Mouse (Mus musculus) c-Kit-positive CD71-negative TER-119-negative erythroid progenitor cells, embryonic 14.5 days (primary cell): ENCODE results near the gene Ltbp3.

Experiments
- DNase-seq: peaks from one replicate; pipeline ENCODE4 v3.0.0-alpha.2; 2013; ENCODE audit warnings: low read depth

Gene Ltbp3

DNA sequence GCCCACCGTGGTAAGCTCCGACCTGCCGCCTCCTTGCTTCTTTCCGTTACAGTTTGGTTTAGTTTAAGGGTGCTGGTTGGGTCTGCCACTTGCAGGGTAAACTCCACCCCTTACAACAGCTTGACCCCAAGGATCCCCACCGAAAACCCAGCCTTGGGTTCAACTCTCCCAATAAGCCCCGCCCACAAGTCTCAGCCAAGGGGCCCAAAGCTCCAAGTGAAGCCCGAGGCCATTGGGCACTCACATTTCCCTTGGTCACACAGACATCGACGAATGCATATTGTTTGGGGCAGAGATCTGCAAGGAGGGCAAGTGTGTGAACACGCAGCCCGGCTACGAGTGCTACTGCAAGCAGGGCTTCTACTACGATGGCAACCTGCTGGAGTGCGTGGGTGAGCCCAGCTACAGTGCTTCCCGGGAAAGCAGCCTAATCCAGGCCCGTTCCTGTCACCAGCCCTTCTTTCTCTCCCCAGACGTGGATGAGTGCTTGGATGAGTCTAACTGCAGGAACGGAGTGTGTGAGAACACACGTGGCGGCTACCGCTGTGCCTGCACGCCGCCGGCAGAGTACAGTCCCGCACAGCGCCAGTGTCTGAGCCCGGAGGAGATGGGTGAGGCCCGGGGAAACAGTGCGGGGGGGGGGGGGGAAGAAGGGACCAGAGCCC, 15.7 kb downstream of the Ltbp3 start:
- no peak for DNase-seq

DNA sequence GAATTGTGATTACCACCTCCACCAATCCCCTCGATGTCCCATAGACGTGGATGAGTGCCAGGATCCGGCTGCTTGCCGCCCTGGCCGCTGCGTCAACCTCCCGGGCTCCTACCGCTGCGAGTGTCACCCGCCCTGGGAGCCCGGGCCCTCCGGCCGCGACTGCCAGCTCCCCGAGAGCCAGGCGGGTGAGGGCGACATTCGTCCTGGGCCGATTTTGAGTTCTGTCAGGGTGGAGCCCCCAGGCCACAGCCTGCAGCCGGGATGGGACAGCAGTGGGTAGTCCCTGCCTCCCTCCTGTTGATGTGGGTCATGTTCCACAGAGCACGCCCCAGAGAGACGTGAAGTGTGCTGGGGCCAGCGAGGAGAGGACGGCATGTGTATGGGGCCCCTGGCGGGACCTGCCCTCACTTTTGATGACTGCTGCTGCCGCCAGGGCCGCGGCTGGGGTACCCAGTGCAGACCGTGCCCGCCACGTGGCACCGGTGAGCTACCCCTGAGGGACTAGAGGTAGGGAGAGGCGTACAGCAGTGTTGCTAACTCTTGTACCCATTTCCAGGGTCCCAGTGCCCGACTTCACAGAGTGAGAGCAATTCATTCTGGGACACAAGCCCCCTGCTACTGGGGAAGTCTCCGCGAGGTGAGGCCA, 16.4 kb downstream of the Ltbp3 start:
- no peak for DNase-seq

DNA sequence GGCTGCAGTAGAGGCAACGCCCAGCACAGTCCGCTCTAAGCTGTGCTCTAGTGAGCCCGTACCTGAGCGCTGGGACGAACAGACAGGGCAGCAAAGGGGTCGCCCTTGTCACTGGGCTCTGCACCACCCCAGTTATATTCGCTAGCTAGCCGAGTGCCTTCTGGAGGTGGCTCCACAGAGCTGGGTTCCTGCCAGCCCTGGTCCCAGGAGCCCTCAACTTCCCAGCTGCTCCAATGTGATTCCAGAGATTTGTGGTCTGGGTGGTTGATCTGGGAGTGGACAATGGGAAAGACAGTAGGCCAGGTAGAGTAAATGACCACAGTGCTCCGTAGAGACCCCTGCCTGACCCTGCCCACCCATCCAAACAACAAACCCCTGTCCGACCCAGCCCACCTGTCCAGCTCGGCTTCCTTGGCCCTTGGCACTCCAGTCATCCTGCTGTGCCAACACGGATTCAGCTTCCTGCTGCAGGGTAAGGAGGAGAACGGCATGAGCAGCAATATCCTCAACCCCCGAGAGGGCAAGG, 18.2 kb downstream of the Ltbp3 start:
- no peak for DNase-seq

DNA sequence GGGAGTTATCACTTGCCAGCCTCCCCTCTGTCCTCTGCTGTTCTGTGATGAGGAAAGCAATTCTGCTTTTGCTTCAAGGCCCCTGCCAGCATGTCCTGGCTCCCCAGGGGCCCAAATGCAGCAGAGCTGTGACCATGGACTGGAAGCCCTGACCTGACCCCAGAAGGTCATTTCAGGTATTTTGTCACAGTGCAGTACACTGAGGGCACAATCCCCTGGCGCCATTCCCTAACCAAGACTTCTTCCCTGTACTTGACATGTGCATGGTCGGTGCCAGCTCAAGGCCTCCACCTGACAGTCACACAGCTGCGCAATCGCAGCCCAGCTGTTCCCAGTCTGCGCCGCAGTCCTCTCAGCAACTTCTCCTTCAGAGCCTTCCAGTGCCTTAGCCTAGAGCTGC, 22.5 kb downstream of the Ltbp3 start:
- DNase-seq = no peak

DNA sequence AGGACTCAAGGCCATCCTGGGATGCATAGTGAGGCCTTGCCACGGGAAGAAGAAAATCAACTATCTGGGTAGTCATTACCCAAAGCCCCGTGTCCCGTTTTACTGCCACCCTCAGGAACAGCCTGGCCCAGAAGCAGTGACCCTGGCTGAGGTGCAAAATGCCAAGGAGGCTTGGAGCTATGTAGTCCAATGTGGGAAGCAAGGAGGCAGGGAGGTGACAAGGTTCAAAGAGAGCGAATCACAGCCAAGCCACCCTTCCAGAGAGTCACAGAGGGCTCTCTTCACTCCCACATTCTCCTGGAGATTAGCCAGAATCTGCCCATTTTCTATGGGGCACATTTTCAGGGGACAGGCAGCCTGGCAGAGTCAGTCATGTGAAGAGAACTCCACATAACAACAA, 26.6 kb downstream of the Ltbp3 start:
- no peak for DNase-seq

DNA sequence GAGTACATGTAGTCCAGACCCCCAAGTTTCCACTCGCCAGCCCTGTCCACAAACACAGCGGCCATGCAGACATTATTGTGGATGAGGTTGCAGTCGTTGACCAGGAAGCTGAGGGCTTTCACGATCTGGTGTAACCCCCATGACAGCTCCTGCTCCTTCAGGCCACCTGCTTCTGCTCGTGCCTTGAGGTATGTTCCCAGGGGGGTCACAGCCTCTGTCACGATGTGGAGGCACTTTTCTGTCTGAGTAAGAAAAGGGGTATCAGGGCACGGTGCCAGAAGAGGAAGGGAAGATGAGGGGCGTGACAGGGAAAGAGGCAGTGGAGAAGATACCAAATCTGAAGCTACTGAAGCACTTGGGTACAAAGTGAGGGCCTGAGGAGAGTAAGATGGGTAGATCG, 29.6 kb downstream of the Ltbp3 start:
- DNase-seq = no peak

DNA sequence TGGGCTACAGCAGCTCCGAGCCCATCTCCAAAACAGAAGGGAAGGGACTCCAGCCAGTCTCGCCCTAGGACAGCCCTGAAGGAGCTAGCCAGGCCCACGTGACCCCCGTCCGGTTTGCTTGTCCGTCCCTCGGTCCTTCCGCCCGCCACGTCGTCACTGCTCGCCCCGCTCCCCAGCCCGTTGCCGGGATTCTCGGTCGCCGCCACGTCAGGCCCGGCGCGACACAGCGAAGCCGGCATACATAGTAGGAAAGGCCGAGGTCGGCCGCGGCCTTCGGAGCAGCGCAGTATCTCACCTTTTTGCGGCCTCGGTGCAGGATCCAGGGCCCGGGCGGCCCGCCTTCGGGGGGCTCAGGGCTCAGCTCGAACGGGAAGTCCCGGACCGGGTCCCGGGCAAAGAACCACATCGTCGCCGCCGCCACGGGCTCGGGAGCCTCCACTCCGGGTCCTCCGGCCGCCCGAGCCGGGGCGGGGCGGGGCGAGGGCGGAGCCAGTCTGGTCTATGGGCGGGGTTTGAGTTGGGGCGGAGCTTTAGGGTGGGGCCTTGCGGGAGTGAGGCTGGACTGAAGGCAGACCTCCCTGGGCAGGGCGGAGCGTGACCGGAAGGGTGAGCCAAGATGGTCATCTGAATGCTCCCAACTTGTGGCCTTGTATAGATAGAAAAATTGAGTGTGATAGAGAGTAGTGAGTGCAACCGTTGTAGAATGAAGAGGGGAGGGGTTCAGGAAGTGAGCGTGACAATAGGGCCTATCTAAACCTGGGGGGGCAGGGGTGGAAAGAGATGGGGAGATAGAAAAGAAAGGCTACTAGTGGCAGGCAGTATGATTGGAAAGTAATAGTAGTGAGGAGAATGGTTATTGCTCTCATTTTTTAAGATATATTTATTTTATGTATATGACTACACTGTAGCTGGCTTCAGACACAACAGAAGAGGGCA, 30.5 kb downstream of the Ltbp3 start, which contains the start of gene Scyl1:
Scyl1 (minus strand) TSS at position 495 of the 936 bp plus-strand sequence.
- DNase-seq = peak; percentile 78

DNA sequence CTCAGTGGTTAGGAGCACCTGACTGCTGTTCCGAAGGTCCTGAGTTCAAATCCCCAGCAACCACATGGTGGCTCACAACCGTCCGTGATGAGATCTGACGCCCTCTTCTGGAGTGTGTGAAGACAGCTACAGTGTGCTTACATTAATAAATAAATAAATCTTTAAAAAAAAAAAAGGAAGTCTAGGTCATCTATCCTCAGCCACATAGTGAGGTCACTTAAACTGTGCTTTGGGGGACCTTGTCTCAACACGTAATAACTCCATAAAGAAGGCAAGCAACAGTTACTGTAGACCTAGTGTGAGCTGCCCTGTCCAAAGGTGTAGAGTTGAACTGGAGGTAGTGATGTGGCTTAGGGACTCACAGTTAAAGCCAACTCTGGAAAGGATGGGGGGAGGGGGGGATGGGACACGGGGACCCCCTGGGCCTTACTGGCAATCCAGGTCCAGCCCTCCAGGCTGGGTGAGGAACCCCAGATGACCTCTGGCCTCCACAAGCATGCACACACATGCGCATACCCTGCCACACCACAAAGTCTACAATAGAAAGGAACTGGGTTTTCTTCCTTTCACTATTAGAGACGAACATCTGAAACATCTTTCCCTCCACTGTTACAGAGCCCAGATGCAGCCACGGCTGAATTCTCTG, 36.8 kb downstream of the Ltbp3 start:
- no peak for DNase-seq

DNA sequence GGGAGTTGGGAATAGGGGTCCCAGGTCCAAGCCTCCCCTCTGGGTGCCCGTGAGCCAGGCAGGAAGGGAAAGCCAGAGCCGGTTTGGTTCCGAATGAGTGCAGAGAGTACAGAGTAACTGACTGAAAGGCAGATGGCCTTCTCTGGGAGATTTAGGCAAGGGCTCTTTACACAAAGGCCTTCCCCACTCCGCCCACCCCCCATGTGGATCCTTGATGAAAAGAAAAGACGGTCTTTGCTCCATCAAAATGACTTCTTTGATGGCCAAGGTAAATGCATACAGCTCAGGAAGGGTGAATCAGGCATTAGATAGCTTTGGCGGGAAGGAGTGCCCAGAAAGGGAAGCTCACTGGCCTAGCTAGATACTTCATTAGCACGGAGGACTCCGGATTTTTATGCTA, 37.6 kb downstream of the Ltbp3 start:
- DNase-seq = no peak

DNA sequence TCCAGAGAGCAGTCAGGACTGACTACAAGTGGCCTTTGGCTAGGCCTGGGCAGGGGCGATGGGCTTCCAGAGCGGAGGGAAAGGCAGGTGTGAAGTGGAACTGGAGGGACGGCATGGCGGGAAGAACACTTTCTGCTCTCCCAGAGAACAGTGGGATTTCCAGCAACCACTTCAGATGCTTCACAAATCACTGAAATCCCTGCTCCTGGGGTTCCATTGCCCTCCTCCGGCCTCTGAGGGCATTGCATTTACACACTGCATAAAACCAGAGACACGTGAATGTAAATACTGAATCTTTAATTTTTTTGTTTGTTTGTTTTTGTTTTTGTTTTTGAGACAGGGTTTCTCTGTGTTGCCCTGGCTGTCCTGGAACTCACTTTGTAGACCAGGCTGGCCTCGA, 39.5 kb downstream of the Ltbp3 start:
- no peak for DNase-seq

DNA sequence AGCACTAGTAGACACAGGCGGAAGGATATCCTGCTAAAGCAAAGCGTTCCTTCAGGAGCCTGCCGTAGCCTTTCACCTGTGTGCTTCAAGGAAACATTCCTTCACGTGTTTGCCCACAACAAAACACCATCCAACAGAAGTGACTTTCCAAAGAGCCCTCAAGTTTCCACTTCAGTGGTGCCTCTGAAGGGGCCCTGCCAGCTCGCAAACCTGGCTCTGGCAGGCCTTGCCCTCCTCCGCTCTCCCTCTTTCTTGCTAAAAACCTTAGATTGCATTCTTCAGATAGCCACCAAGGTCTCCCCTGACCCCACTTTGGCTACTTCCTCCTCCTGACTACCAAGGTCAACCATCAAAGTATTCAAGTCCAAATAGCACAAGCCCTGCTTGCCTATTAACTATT, 40.8 kb downstream of the Ltbp3 start:
- DNase-seq = no peak

DNA sequence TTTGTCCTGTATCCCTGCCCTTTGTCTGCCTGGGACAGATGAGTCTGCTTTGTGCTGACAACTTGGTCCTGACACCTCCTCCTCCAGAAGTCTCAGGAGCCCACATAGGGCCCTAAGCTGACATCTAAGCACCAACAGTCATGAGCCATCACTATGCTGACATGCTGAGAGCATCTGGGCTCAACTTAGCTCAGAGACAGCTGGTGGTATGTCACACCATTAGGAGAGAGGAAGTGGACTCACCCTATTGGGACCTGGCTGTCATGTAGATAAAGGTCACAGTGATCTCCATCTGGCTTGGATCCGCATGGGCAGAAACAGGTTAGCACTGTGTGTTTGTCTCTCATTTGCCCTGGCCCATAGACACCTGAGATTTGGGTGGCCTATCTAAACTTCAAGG, 41.4 kb downstream of the Ltbp3 start:
- DNase-seq = no peak

DNA sequence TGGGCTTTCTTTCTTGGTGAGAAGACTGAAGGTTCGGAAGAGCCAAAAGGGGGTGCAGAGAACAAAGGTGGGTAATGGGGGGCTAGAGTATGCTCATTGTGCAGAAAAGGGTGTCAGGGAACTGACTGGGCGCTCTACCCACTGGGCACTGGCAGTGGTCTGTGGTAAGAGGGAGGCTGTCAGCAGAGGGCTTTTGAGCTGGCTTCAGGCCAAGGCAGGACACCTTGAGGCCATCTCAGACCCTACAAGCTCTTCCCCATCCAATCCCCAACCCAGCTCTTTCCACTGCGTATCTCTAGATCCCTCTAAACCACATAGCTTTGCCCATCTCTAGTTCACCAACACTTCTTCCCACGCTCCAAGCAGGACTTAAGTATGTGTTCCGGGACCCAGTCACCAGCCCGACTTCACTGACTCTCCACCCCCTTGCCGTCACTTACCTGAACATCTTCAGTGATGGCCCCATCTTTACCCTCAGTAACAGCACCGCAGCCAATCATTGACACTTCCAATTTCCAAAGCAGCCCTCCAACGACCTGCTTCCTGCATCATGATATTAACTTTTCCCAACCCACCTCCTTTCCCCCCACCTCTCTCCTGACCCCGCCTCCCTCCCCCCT, 44.4 kb downstream of the Ltbp3 start:
- no peak for DNase-seq

DNA sequence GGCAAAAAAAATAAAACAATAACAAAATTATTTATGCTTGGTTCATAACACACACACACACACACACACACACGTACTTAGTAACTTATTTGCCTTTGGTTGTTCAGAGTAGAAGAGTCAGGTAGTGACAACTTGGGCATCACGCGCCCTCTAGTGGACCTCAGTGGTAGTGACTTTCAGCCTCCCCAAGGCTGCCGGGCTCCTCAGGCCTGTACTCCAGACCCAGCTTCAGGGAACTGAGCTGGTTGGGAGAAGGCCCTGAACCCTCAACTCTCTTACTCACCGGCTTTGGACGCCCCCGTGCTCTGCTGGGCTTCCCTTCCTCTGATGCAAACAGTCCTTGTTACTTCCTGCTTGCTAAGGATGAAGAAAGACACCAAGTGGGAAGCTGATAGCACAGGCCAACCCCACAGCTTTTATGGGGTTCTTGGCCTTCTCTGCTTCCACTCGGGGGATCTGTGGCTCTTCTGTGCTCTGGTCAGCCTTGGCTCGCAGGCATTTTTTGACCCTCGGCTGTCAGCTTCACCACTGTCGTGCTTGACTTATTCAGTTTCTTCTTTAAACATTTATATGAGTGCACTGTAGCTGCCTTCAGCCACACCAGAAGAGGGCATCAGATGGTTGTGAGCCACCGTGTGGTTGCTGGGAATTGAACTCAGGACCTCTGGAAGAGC, 45.9 kb downstream of the Ltbp3 start:
- DNase-seq = peak; percentile 87

DNA sequence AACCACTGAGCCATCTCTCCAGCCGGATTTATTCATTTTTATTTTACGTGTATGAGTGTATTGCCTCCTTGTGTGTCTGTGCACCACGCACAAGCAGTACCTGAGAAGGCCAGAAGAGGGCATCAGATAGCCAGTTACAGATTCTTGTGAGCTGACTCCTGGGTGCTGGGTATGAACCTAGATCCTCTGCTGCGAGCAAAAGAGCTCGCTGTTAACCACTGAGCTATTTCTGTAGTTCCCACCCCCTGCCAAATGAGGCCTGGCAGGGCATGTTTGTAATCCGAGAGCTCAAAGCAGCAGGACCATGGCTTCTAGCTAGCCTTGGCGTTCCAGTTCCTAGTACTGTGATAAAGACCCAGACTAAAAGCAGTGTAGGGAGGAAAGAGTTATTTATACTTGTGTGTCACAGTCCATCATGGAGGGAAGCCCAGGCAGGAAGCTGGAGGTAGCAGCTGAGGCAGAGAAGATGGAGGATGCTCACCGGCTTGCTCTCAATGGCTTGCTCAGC, 46.5 kb downstream of the Ltbp3 start:
- peak; percentile 90 for DNase-seq

DNA sequence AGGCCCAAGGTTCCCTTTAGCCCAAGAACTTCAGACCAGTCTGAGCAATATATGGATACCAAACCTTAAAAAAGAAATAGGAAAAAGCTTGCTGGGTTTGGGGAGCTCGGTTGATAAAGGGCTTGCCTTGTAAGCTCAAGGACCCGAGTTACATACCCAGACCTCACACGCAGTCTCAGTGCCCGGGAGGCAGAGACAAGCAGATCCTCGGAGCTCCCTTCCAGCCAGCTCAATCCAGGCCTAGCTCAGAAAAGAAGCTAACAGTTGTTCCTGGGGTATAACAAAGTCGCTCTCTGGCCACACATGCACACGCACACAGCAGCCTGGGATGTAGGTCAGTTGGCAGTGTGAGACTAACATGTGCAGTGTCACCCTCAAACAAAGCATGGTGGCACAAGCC, 47.2 kb downstream of the Ltbp3 start:
- DNase-seq = no peak

DNA sequence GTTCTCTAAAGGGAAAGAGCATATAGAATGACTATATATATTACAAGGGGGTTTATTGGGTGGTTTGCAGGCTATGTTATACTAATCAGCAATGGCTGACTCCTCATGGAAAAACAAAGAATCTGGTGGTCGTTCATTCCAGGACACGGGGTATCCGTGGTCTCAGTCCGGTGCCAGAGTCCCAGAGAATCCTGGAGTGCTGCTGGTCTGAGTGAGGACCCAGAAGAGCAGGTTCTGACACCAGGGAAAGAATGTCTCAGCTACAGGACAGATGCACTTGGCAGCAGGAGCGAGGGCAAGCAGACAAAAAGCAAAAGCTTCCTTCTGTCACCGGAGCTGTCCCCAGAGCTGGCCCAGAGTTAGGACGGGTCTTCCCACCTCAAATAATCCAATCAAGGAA, 47.9 kb downstream of the Ltbp3 start:
- no peak for DNase-seq

DNA sequence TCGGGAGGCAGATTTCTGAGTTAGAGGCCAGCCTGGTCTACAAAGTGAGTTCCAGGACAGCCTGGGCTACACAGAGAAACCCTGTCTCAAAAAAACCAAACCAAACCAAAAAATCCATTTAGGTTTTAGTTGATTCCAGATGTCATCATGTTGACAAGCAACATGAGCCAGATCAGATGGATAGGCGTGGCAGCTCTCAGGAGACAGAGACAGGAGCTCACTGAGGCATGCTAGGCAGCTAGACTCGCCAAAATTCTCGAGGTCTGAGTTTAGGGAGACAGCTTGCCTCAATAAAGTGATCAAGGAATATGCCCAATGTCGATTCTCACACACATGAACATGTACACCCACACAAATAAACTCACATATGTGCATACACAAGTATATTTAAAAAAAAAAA, 48.4 kb downstream of the Ltbp3 start:
- DNase-seq = no peak

DNA sequence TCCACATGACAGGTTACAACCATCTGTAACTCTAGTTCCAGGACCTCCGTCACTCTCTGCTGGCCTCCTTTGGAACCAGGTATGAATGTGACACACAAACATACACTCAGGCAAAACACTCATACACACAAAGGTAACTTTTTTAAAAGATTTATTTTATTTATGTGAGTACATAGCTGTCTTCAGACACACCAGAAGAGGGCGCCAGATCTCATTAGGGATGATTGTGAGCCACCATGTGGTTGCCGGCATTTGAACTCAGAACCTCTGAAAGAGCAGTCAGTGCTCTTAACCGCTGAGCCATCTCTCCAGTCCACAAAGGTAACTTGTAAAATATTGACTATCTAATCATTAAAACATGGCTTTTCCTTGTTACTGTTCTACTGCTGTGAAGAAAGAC, 50.6 kb downstream of the Ltbp3 start:
- no peak for DNase-seq

DNA sequence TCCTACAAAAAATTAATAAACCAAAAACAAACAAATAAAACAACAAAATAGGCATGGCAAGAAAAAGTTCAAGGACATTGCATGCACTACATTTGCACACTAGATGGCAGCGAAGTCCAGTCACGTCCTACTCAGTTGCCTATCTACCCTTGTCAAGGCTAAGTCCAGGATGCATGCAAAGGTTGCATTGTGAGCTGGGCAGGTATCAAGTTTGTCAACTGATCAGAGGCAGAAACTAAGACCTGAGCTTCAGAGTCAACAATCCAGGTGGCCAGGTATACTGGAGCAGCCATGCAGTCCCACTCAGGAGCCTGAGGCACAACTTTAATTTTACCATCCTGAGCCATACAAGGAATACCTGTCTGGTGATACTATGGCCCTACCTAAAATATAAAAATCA, 52.4 kb downstream of the Ltbp3 start:
- peak; percentile 79 for DNase-seq
